Mouse (Mus musculus) heart, embryonic 10.5 days (tissue): ENCODE measurements around the gene Gm10799. TPM values are rescaled to one million over a fixed set of nuclear protein-coding genes. Genes with fewer than 3 reads are reported as not detected.

ENCODE experiments used
- DNase-seq: peaks from one replicate; pipeline ENCODE4 v3.0.0-alpha.2; 2017; ENCODE audit warnings: low spot score
- H3K27ac ChIP-seq: fragments of 300-500 bp; sonication (generic); 2 replicates; pipeline ENCODE4 v1.5.1; 2016; ENCODE audit warnings: mild to moderate bottlenecking
- H3K27me3 ChIP-seq: fragments of 300-500 bp; sonication (generic); 2 replicates; pipeline ENCODE4 v1.6.1; 2016; ENCODE audit warnings: mild to moderate bottlenecking; ENCODE audit not compliant: poor library complexity, insufficient read depth, severe bottlenecking
- H3K36me3 ChIP-seq: fragments of 300-500 bp; sonication (generic); 2 replicates; pipeline ENCODE4 v1.6.1; 2016; ENCODE audit warnings: mild to moderate bottlenecking, moderate library complexity
- H3K4me1 ChIP-seq: fragments of 300-500 bp; sonication (generic); 2 replicates; pipeline ENCODE4 v1.6.1; 2016; ENCODE audit warnings: mild to moderate bottlenecking
- H3K4me3 ChIP-seq: fragments of 300-500 bp; sonication (generic); 2 replicates; pipeline ENCODE4 v1.5.1; 2016; ENCODE audit warnings: mild to moderate bottlenecking, moderate library complexity
- H3K9me3 ChIP-seq: fragments of 300-500 bp; sonication (generic); 2 replicates; pipeline ENCODE4 v1.6.1; 2016; ENCODE audit warnings: mild to moderate bottlenecking, moderate library complexity
- WGBS: fragments of 180-500 bp; shearing (Covaris S2); methylation state at CpG from one replicate; pipeline ENCODE4 v1.1.7; 2016; 5-methylcytosine and 5-hydroxymethylcytosine counted together
- polyA plus RNA-seq: library from polyadenylated mRNA; unstranded; fragments of >200 nt; fragmentation: Nextera tagmentation; extraction: Ambion mirVana; gene quantifications from 2 replicates; pipeline ENCODE4 v1.2.1, GENCODE M21; 2016

Gene Gm10799
- polyA plus RNA-seq, 1 experiment from 2014 or later, result not detected

DNA sequence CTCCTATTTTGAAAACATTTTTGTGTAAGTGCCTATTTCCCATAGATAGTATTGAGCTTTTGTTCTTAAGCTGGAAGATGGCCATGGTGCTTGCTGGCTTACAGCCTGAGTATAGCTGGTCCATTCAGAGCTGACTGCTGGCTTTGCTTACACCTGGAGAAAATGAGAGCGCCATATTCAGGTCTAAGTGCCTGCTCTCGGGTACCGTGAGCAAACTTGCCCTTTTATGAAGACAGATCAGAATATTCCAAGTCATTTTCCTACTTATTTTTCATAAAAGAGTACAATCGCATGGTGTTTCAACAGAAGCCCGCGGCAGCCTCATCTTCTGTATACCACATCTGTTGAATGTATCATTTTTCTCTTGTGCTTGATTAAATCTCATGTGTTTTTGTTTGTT lies 7.4 kb downstream of the Gm10799 start:
- no peak for DNase-seq
- Histone ChIP-seq H3K9me3 (no peaks in the 10 kb centered on the region), H3K4me1 (no peaks in the 10 kb centered on the region), H3K27ac (no peak overlapping the region), H3K27me3 (no peaks in the 10 kb centered on the region), H3K4me3 (no peak overlapping the region), H3K36me3 (peaks cover 35% of the 10 kb centered on the region)
- 95% methylated on average over 6 of the region's 6 CpGs for WGBS

DNA sequence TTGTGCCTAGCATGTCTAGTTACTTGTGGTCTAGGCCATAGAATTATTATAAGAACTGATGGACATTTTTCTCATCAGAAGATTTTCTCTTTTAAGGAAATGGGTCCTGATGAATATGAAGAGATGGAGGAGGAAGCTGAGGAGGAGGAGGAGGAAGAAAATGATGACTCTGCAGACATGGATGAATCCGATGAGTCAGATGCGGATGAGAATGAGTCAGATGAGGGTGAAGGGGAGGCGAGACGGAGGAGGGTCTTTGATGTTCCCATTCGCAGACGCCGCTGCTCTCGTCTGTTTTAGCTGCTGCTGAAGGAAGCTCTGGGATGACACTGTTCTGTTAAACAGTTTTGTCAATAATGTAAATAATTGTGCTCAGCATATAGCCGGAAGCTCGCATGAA lies 8.6 kb downstream of the Gm10799 start:
- no peaks in the 10 kb centered on the region for H3K27me3 ChIP-seq
- H3K4me3 ChIP-seq, result no peak overlapping the region
- H3K36me3 ChIP-seq, result peaks cover 46% of the 10 kb centered on the region
- no peak overlapping the region for H3K27ac ChIP-seq
- no peaks in the 10 kb centered on the region for H3K9me3 ChIP-seq
- 81% methylated on average over 10 of the region's 10 CpGs for WGBS
- no peak for DNase-seq
- H3K4me1 ChIP-seq, result no peaks in the 10 kb centered on the region

DNA sequence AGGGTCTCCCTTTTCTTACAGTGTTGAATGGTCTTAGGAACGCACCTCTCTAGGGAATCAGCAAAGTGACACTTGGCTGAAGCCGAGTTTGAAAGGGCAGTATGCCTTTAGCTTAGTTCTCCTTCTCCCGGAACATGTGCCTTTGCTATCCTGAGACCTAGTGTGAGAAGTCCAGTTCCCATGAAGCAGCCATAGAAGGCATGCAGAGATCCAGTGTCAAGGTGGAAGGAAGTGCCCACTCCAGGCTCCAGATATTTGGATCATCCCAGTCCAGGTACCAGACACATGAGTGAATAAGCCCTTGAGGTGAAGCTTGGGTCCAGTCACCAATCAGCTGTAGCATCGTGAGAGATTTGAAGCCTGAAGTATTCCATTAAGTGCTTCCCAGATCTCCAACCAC lies 9.4 kb downstream of the Gm10799 start:
- no peak overlapping the region for H3K27ac ChIP-seq
- H3K4me3 ChIP-seq, result no peak overlapping the region
- no peak for DNase-seq
- H3K36me3 ChIP-seq, result peaks cover 54% of the 10 kb centered on the region
- no peaks in the 10 kb centered on the region for H3K9me3 ChIP-seq
- no peaks in the 10 kb centered on the region for H3K4me1 ChIP-seq
- no peaks in the 10 kb centered on the region for H3K27me3 ChIP-seq
- 83% methylated on average over 4 of the region's 4 CpGs for WGBS

DNA sequence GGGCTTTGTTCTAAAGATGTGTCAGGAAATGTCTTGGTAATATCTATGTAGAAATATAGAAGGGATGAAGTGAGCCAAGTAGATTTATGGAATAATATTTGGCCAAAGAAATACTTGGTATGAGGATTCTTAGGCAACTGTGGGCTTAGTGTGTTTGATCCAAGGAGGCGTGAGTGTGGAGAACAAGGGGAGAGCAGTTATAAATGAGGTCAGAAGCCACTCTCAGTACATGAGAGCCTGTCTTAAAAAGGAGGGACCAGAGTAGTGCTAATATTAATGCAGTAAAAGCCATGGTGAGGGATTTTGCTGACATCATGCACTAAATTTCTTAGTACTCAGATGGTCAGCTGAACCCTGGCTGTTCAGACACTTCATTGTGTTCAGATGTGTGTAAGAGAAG lies 10.0 kb downstream of the Gm10799 start:
- Histone ChIP-seq H3K9me3 (no peaks in the 10 kb centered on the region), H3K4me1 (no peaks in the 10 kb centered on the region), H3K27ac (no peak overlapping the region), H3K4me3 (no peak overlapping the region), H3K27me3 (no peaks in the 10 kb centered on the region), H3K36me3 (peaks cover 60% of the 10 kb centered on the region)
- 85% methylated on average over 1 of the region's 1 CpGs for WGBS
- no peak for DNase-seq

DNA sequence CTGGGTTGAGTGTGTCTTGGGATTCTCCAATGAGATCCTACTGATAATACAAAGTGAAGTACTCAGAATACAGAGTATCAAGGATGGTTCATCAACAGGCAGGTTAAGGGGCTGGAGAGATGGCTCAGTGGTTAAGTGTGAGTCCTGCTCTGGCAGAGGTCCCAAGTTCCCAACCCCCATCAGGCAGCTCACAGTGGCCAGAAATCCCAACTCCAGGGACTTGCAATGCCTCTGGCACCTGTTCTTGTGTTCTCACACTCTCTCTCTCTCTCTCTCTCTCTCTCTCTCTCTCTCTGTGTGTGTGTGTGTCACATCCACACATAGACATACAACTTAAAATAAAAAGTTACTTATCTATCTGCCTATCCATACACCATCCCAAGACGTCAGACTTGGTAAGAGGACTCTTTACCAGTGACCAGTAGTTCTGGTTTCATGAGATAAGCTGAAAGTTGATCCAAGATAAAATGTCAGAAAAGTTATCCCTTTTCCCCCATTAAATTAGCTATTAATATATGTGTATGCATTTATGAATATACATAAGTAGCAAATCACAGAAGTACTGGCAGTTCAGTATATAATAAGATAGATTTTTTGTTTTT lies 23.8 kb downstream of the Gm10799 start:
- WGBS, result 43% methylated on average over 1 of the region's 1 CpGs
- no peaks in the 10 kb centered on the region for H3K27me3 ChIP-seq
- H3K36me3 ChIP-seq, result peaks cover 44% of the 10 kb centered on the region
- no peak overlapping the region for H3K4me3 ChIP-seq
- no peak for DNase-seq
- 0 out of 2 replicates have a peak, but pooled peaks cover 2% of the 10 kb centered on the region for H3K4me1 ChIP-seq
- no peaks in the 10 kb centered on the region for H3K9me3 ChIP-seq
- no peak overlapping the region for H3K27ac ChIP-seq

DNA sequence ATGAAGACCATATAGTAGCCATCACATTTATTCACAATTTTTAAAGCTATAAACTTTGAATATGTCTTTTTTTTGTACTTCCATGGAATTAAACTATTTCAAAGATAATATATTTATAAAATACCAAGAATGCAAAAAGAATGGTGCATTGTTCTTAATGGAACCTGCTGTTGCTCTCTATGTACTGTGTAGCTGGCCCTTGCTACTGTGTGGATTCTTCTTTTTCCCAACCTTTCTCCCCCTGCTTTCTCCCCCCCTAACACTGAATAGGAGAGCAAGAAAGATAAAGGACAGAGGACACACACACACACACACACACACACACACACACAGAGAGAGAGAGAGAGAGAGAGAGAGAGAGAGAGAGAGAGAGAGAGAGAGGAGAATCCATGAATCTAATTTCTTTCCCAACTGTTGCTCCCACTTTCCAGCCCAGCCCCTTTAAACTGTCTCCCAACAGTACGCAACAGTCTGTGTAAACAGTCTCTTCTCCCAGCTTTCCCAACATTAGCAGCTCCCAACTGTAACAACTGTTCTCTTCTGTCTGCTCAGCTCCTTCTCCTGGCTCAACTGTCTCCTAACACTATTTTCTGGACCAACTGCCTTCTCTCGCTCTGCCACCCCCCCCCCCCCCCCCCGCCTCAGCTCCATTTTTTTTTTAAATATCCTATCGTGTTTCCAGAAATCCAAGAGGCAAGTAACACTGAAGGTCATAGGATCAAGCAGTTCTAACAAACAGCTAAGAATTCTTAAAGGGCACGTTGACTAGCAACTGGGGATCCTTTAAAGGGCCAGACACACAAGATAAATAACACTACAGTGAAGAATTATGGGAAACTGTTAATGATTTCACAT lies 24.5 kb downstream of the Gm10799 start:
- Histone ChIP-seq H3K36me3 (peaks cover 49% of the 10 kb centered on the region), H3K27me3 (no peaks in the 10 kb centered on the region), H3K4me3 (no peak overlapping the region), H3K9me3 (no peaks in the 10 kb centered on the region), H3K4me1 (0 out of 2 replicates have a peak, but pooled peaks cover 2% of the 10 kb centered on the region), H3K27ac (no peak overlapping the region)
- 62% methylated on average over 5 of the region's 5 CpGs for WGBS
- no peak for DNase-seq

DNA sequence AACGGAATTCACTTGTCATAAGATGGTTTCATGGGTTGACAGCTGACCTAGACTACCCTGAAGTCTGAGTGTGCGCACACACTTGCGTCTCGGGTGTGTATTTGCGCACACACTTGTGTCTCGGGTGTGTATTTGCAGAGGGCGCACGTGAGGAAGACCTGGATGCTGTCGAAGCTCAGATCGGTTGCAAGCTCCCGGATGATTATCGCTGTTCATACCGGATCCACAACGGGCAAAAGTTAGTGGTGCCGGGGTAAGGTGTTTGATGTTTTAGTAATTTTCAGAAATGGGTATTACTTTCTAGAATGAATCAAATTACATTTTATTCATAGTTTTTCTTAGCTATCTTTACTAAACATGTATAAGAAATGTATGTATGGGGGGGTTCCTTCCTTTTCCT lies 25.6 kb downstream of the Gm10799 start:
- WGBS, result 96% methylated on average over 15 of the region's 15 CpGs
- peaks cover 43% of the 10 kb centered on the region for H3K36me3 ChIP-seq
- H3K9me3 ChIP-seq, result no peaks in the 10 kb centered on the region
- H3K27me3 ChIP-seq, result no peaks in the 10 kb centered on the region
- H3K4me3 ChIP-seq, result no peak overlapping the region
- no peak for DNase-seq
- H3K27ac ChIP-seq, result no peak overlapping the region
- 0 out of 2 replicates have a peak, but pooled peaks cover 2% of the 10 kb centered on the region for H3K4me1 ChIP-seq

DNA sequence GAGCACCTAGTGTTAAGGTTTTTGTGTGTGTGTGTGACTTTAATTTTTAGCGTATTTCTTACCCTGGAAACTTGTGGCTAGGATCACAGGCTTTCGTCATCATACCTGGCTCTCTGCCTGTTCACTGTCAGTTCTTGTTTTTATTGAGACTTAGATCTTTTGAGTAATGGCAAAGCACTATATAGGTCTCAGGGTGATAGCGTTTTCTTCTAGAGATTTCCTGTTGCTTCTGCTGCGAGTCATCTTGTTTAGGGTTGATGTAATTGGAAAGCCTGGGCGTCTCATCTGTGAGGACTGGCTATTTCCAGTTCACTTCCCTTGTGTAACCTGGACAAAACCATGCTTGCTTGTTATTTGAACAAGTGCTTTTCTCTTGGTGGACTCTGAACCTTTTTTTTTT lies 26.7 kb downstream of the Gm10799 start:
- Histone ChIP-seq H3K27ac (no peak overlapping the region), H3K4me3 (no peak overlapping the region), H3K9me3 (no peaks in the 10 kb centered on the region), H3K4me1 (0 out of 2 replicates have a peak, but pooled peaks cover 2% of the 10 kb centered on the region), H3K36me3 (peaks cover 51% of the 10 kb centered on the region), H3K27me3 (no peaks in the 10 kb centered on the region)
- DNase-seq, result no peak
- WGBS, result 68% methylated on average over 5 of the region's 5 CpGs

DNA sequence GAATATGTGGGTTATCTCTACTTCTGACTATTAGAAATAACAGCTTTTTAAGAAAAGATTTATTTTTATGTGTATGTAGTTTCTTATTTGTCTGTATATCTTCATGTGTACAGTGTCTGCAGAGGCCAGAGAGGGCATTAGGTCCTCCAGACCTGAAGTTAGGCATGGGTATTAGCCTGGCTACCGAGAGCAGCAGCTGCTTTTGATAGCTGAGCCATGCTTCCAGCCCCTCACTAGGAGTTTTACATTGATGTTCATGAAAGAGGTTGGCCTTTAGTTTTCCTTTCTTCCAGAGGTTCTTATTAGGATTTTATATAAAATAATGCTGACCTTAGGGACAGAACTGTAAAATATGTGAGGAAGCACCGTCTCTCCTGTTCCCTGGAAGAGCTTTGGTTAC lies 30.1 kb downstream of the Gm10799 start:
- Histone ChIP-seq H3K36me3 (peaks cover 55% of the 10 kb centered on the region), H3K4me3 (no peak overlapping the region), H3K27ac (no peak overlapping the region), H3K27me3 (no peaks in the 10 kb centered on the region), H3K9me3 (no peaks in the 10 kb centered on the region), H3K4me1 (0 out of 2 replicates have a peak, but pooled peaks cover 2% of the 10 kb centered on the region)
- no peak for DNase-seq
- 75% methylated on average over 2 of the region's 2 CpGs for WGBS

DNA sequence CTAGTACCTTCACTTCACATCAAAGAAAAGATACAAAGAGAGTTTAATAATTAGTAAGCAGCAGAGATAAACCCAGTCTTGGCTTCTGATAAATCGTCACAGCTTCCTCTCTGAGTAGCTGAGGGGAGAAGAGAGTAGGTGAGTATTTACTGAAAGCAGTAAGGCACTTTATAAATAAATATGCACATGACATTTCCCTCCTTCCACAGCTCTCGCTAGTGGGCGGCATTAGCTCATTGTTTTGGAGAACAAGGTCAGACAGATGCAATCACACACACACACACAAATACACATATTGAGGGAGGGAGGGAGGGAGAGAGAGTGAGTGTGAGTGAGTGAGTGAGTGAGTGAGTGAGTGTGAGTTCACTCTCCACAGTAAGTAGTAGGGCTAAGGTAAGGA lies 32.0 kb downstream of the Gm10799 start:
- H3K4me3 ChIP-seq, result no peak overlapping the region
- H3K9me3 ChIP-seq, result no peaks in the 10 kb centered on the region
- peaks cover 60% of the 10 kb centered on the region for H3K36me3 ChIP-seq
- no peak for DNase-seq
- 0 out of 2 replicates have a peak, but pooled peaks cover 2% of the 10 kb centered on the region for H3K4me1 ChIP-seq
- H3K27me3 ChIP-seq, result no peaks in the 10 kb centered on the region
- 71% methylated on average over 3 of the region's 3 CpGs for WGBS
- no peak overlapping the region for H3K27ac ChIP-seq

DNA sequence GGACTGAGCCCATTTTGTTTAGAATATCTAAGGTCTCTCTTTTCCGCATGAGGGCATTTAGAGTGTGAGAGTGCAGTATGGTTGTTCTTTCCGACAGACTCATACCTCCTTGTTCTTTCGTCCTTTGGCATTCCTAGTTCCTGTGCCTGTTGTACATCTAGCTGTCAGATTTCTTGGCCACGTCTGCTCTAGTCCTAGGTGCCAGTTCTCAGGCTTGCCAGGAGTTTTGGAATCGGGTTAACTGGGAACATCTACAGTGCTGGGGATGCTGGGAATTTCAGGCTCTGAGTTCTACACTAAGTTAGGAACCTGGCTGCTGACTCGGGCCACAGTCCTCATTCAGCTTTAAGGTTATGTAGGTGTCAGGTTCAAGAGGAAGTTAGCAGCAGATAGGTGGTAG lies 32.8 kb downstream of the Gm10799 start:
- Histone ChIP-seq H3K9me3 (no peaks in the 10 kb centered on the region), H3K4me3 (no peak overlapping the region), H3K27ac (no peak overlapping the region), H3K4me1 (0 out of 2 replicates have a peak, but pooled peaks cover 2% of the 10 kb centered on the region), H3K27me3 (no peaks in the 10 kb centered on the region), H3K36me3 (peaks cover 57% of the 10 kb centered on the region)
- WGBS, result 78% methylated on average over 6 of the region's 6 CpGs
- no peak for DNase-seq

DNA sequence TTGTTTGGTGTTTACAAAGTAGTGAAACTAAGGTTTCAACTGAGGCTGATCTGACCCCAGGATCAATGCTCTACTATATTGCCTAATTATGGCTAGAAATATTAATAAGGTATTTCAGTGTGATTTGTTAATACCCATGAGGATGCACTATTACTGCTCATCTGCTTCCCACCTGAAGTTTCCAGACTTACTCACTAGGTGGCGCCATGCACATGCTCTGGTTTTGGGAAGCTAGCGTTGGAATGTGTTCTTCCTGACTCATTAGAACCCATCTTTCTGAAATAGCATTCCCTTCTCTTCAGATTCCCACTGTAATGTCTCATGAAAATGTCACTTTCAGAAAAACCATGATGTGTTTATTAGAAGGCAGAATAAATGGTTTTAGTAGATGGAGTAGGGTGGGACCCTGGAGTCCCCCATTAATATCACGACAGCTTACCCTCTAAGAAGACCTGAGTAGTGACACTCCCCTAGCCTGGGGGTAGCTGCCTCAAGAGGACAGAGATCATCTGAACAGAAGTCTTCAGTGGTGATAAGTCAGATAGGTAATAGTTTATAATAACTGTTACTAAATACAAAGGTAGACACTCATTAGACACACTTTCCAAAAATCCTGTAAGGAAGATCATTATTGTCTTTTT lies 33.4 kb downstream of the Gm10799 start:
- Histone ChIP-seq H3K27ac (no peak overlapping the region), H3K4me1 (peaks cover under 1% of the 10 kb centered on the region; the same call in 1 of the 2 replicates), H3K27me3 (no peaks in the 10 kb centered on the region), H3K9me3 (no peaks in the 10 kb centered on the region), H3K4me3 (no peak overlapping the region), H3K36me3 (peaks cover 52% of the 10 kb centered on the region)
- no peak for DNase-seq
- WGBS, result 31% methylated on average over 3 of the region's 3 CpGs

DNA sequence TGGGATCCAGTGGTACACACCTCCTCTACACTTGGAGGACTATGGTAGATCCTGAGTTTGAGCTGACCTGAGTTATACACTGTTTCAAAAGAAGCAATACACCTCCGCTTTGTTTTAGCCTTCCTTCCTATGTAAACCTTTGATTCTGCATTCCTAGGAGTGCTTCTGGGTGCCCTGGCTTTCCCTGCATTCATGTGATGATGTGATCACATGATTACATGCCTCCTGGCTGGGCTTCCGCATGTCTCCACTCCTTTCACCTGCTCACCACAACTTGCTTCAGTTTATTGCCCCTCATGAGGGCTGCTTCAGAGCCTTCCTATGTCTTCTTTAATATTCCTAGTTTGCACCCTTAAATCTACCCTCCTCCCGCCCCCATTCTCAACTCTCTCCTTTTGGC lies 36.3 kb downstream of the Gm10799 start:
- no peak overlapping the region for H3K27ac ChIP-seq
- 88% methylated on average over 3 of the region's 3 CpGs for WGBS
- H3K4me1 ChIP-seq, result peaks cover 16% of the 10 kb centered on the region; the same call in 1 of the 2 replicates
- peaks cover 33% of the 10 kb centered on the region for H3K36me3 ChIP-seq
- no peak for DNase-seq
- no peak overlapping the region for H3K4me3 ChIP-seq
- no peaks in the 10 kb centered on the region for H3K9me3 ChIP-seq
- no peaks in the 10 kb centered on the region for H3K27me3 ChIP-seq
